Mouse (Mus musculus): ENCODE results near the gene Syk.

GRCm38 (mm10) chr13:52654830-52655308 lies 71.9 kb downstream of the Syk start:
- TF ChIP-seq CTCF (IDR thresholded peaks at IDR 0.05; ENCODE audit: borderline replicate concordance, control insufficient read depth, extremely low read depth, insufficient read depth, low read length, poor library complexity) (no peak), POLR2A (IDR thresholded peaks at IDR 0.05; ENCODE audit: control insufficient read depth, extremely low read depth, insufficient read depth, low read length, poor library complexity) (no peak)
